Mouse (Mus musculus): ENCODE results near the gene Olfr1368. TPM values are rescaled to one million over a fixed set of nuclear protein-coding genes. Genes with fewer than 3 reads are reported as not detected.

Olfr1368 gene
- total and polyA plus RNA-seq, 2 experiments from 2014 or later, result not detected

GRCm38 (mm10) chr13:21166936-21167909 lies 21.6 kb upstream of the Olfr1368 start:
- ATAC-seq (ENCODE audit: insufficient read depth, low read depth) (peak; percentile 56), DNase-seq (ENCODE audit: low spot score) (peak; percentile 63)
- no peaks in the 10 kb centered on the region for H3K9me3 ChIP-seq (replicated peaks; ENCODE audit: control insufficient read depth, low read length)
- H3K27ac ChIP-seq (ENCODE audit: low read depth), result 0 out of 2 replicates have a peak overlapping the region, but pooled peaks have one; percentile 28
- no peaks in the 10 kb centered on the region for H3K36me3 ChIP-seq (replicated peaks; ENCODE audit: control insufficient read depth, insufficient read depth, low read length)
- peak overlapping the region; percentile 84 for H3K4me2 ChIP-seq (ENCODE audit: low read depth, low read length)
- peak overlapping the region; percentile 64 for H3K4me3 ChIP-seq (ENCODE audit: low read depth, low read length)
- no peaks in the 10 kb centered on the region; the same call in 1 of the 2 replicates for H3K4me1 ChIP-seq (ENCODE audit: control insufficient read depth, insufficient read depth)
- under 1% methylated on average over 27 of the region's 27 CpGs for whole genome bisulfite sequencing
- H3K27me3 ChIP-seq (ENCODE audit: control insufficient read depth, insufficient read depth, low read length), result no peaks in the 10 kb centered on the region
- peak overlapping the region; percentile 46; the same call in 1 of the 2 replicates for H3K9ac ChIP-seq (replicated peaks; ENCODE audit: low read depth, low read length)
- TF ChIP-seq CTCF (IDR thresholded peaks at IDR 0.05; ENCODE audit: low read depth) (no peak), EP300 (IDR thresholded peaks at IDR 0.05; ENCODE audit: low read depth) (no peak; the same call in 1 of the 2 replicates)

- no peak for TF ChIP-seq CTCF (IDR thresholded peaks at IDR 0.05; ENCODE audit: low read depth)
- TF ChIP-seq EP300 (IDR thresholded peaks at IDR 0.05; ENCODE audit: low read depth), result no peak
- H3K9me3 ChIP-seq (replicated peaks; ENCODE audit: control insufficient read depth, low read length), result no peaks in the 10 kb centered on the region
- no peak overlapping the region for H3K9ac ChIP-seq (replicated peaks; ENCODE audit: low read depth, low read length)
- H3K27ac ChIP-seq (ENCODE audit: low read depth), result no peak overlapping the region
- DNase-seq (ENCODE audit: low spot score) (no peak), ATAC-seq (ENCODE audit: insufficient read depth, low read depth) (no peak)
- 49% methylated on average over 5 of the region's 5 CpGs for WGBS
- H3K4me1 ChIP-seq (ENCODE audit: control insufficient read depth, insufficient read depth), result no peaks in the 10 kb centered on the region
- no peak overlapping the region for H3K4me2 ChIP-seq (ENCODE audit: low read depth, low read length)
- H3K27me3 ChIP-seq (ENCODE audit: control insufficient read depth, insufficient read depth, low read length), result no peaks in the 10 kb centered on the region
- H3K4me3 ChIP-seq (ENCODE audit: low read depth, low read length), result no peak overlapping the region
- H3K36me3 ChIP-seq (replicated peaks; ENCODE audit: control insufficient read depth, insufficient read depth, low read length), result no peaks in the 10 kb centered on the region
Observed at GRCm38 (mm10) chr13:21162591-21162990, 16.9 kb upstream of the Olfr1368 start.

GRCm38 (mm10) chr13:21161591-21161990 lies 15.9 kb upstream of the Olfr1368 start:
- H3K9me3 ChIP-seq (replicated peaks; ENCODE audit: control insufficient read depth, low read length), result no peaks in the 10 kb centered on the region
- no peaks in the 10 kb centered on the region for H3K27me3 ChIP-seq (ENCODE audit: control insufficient read depth, insufficient read depth, low read length)
- TF ChIP-seq CTCF (IDR thresholded peaks at IDR 0.05; ENCODE audit: low read depth) (no peak), EP300 (IDR thresholded peaks at IDR 0.05; ENCODE audit: low read depth) (no peak)
- no peaks in the 10 kb centered on the region for H3K36me3 ChIP-seq (replicated peaks; ENCODE audit: control insufficient read depth, insufficient read depth, low read length)
- no peak overlapping the region for H3K9ac ChIP-seq (replicated peaks; ENCODE audit: low read depth, low read length)
- ATAC-seq (ENCODE audit: insufficient read depth, low read depth), result no peak
- WGBS, result 52% methylated on average over 2 of the region's 2 CpGs
- no peak overlapping the region; the same call in 1 of the 2 replicates for H3K4me2 ChIP-seq (ENCODE audit: low read depth, low read length)
- DNase-seq (ENCODE audit: low spot score), result no peak
- H3K4me3 ChIP-seq (ENCODE audit: low read depth, low read length), result no peak overlapping the region
- H3K4me1 ChIP-seq (ENCODE audit: control insufficient read depth, insufficient read depth), result no peaks in the 10 kb centered on the region
- no peak overlapping the region for H3K27ac ChIP-seq (ENCODE audit: low read depth)

- Histone ChIP-seq H3K27ac (ENCODE audit: low read depth) (peak overlapping the region; percentile 46; the same call in 1 of the 2 replicates), H3K4me3 (ENCODE audit: low read depth, low read length) (peak overlapping the region; percentile 81), H3K4me1 (ENCODE audit: control insufficient read depth, insufficient read depth) (no peaks in the 10 kb centered on the region), H3K27me3 (ENCODE audit: control insufficient read depth, insufficient read depth, low read length) (no peaks in the 10 kb centered on the region), H3K36me3 (replicated peaks; ENCODE audit: control insufficient read depth, insufficient read depth, low read length) (no peaks in the 10 kb centered on the region), H3K9ac (replicated peaks; ENCODE audit: low read depth, low read length) (peak overlapping the region; percentile 52), H3K9me3 (replicated peaks; ENCODE audit: control insufficient read depth, low read length) (no peaks in the 10 kb centered on the region), H3K4me2 (ENCODE audit: low read depth, low read length) (peak overlapping the region; percentile 76)
- peak; percentile 80 for DNase-seq (ENCODE audit: low spot score)
- under 1% methylated on average over 32 of the region's 32 CpGs for WGBS
- no peak for TF ChIP-seq CTCF (IDR thresholded peaks at IDR 0.05; ENCODE audit: low read depth)
- 0 out of 2 replicates have a peak, but pooled peaks have one; percentile 17 for TF ChIP-seq EP300 (IDR thresholded peaks at IDR 0.05; ENCODE audit: low read depth)
- peak; percentile 92 for ATAC-seq (ENCODE audit: insufficient read depth, low read depth)
Observed at GRCm38 (mm10) chr13:21160657-21161590, 15.3 kb upstream of the Olfr1368 start.

GRCm38 (mm10) chr13:21160041-21160511 lies 14.4 kb upstream of the Olfr1368 start:
- TF ChIP-seq EP300 (IDR thresholded peaks at IDR 0.05; ENCODE audit: low read depth) (no peak), CTCF (IDR thresholded peaks at IDR 0.05; ENCODE audit: low read depth) (no peak)
- peak overlapping the region; percentile 81 for H3K4me3 ChIP-seq (ENCODE audit: low read depth, low read length)
- H3K9ac ChIP-seq (replicated peaks; ENCODE audit: low read depth, low read length), result peak overlapping the region; percentile 52
- H3K4me1 ChIP-seq (ENCODE audit: control insufficient read depth, insufficient read depth), result no peaks in the 10 kb centered on the region
- no peaks in the 10 kb centered on the region for H3K27me3 ChIP-seq (ENCODE audit: control insufficient read depth, insufficient read depth, low read length)
- peak; percentile 21 for DNase-seq (ENCODE audit: low spot score)
- peak overlapping the region; percentile 76 for H3K4me2 ChIP-seq (ENCODE audit: low read depth, low read length)
- no peaks in the 10 kb centered on the region for H3K9me3 ChIP-seq (replicated peaks; ENCODE audit: control insufficient read depth, low read length)
- no peaks in the 10 kb centered on the region for H3K36me3 ChIP-seq (replicated peaks; ENCODE audit: control insufficient read depth, insufficient read depth, low read length)
- peak overlapping the region; percentile 49; the same call in 1 of the 2 replicates for H3K27ac ChIP-seq (ENCODE audit: low read depth)
- ATAC-seq (ENCODE audit: insufficient read depth, low read depth), result no peak
- WGBS, result under 1% methylated on average over 16 of the region's 16 CpGs

Measured in heart, postnatal 0 days (tissue).